Mouse (Mus musculus) right cerebral cortex, postnatal 4 days (tissue): Measurements from ENCODE around the gene Mycbp.
"Not testable (repeated sequence)": the region's sequence is repeated elsewhere in the genome, so short reads cannot be mapped to it uniquely, and the experiment has no call there.

ENCODE experiments used
- DNase-seq: peaks from one replicate; pipeline ENCODE4 v3.0.0-alpha.2; 2022

Mycbp gene

GRCm38 (mm10) chr4:123904333-123905125, at the start of gene Mycbp:
Mycbp (plus strand) TSS chr4:123904832.
- DNase-seq, result peak; percentile 98

GRCm38 (mm10) chr4:123856888-123857287, 47.7 kb upstream of the Mycbp start:
- no peak for DNase-seq

- DNase-seq, result no peak
Measured at GRCm38 (mm10) chr4:123858090-123858489, 46.5 kb upstream of the Mycbp start.

GRCm38 (mm10) chr4:123859379-123859778, 45.3 kb upstream of the Mycbp start, which contains the start of gene 4933427I04Rik:
4933427I04Rik (plus strand) TSS chr4:123859679.
- DNase-seq, result no peak

- no peak for DNase-seq
Measured at GRCm38 (mm10) chr4:123859803-123860202, 44.8 kb upstream of the Mycbp start.

GRCm38 (mm10) chr4:123860621-123861020, 44.0 kb upstream of the Mycbp start:
- DNase-seq, result no peak

DNA sequence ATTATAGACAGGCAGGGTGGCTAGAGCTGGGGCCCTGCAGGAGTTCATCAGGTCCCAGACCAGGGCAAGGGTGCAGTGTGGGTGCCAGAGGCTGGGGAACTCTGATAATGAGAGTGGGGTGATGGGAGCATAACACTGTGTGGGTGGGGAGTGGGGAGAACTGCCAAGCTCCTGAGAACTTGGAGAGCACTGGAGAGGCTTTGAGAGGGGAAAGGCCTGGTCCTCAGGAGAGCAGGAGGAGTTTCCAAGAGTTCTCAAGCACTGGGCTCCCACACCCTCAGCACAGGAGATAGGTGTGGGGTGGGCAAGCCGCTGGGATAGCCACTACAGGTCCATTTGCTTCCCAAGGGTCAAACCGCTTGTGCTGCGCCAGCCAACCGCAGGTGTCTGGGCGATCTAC, 10.9 kb upstream of the Mycbp start:
- DNase-seq, result no peak

GRCm38 (mm10) chr4:123894295-123894694, 10.3 kb upstream of the Mycbp start:
- DNase-seq, result no peak

GRCm38 (mm10) chr4:123898696-123899095, 5.9 kb upstream of the Mycbp start:
- peak; percentile 75 for DNase-seq

- DNase-seq, result no peak
Measured at GRCm38 (mm10) chr4:123903432-123903831, 1.2 kb upstream of the Mycbp start.

- no peak for DNase-seq
Measured at GRCm38 (mm10) chr4:123905126-123905668, 565 bp downstream of the Mycbp start.

DNA sequence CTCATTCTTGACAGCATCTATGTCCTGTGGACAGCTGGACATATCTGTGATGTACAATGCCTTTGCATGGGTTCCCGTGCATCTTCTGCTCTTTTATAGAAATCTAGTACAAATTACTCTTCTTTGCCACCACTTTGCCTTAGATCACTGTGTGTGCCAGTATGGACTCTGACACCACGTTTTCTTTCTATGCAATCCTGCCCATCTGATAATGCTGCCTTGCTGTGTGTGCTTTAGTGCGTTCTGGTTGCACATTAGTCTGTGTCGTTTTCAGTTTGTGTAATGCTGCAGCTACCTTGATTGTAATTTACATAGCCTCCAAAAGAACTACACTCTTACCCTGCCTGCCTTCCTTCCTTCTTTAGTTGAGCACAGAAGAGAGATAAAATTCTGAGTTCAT, 6.9 kb downstream of the Mycbp start:
- DNase-seq, result no peak

DNA sequence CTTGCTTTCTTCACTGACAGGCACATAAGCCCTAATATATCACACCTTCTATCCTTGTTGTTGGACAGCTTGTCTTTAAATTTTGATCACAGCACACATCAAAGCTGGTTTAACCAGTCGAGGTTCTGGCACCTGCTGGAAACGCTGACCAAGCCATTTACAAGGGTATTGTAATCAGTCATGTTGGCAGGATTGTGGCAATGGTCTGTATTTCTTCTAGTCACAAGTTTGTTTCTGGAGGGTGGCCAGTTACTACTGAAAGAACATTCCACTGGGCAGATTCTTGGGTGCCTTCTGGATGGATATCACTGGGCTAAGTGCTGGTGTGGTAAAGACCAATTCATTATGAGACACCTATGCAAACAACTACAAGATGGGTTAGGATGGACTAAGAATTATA, 7.8 kb downstream of the Mycbp start:
- DNase-seq, result no peak

DNA sequence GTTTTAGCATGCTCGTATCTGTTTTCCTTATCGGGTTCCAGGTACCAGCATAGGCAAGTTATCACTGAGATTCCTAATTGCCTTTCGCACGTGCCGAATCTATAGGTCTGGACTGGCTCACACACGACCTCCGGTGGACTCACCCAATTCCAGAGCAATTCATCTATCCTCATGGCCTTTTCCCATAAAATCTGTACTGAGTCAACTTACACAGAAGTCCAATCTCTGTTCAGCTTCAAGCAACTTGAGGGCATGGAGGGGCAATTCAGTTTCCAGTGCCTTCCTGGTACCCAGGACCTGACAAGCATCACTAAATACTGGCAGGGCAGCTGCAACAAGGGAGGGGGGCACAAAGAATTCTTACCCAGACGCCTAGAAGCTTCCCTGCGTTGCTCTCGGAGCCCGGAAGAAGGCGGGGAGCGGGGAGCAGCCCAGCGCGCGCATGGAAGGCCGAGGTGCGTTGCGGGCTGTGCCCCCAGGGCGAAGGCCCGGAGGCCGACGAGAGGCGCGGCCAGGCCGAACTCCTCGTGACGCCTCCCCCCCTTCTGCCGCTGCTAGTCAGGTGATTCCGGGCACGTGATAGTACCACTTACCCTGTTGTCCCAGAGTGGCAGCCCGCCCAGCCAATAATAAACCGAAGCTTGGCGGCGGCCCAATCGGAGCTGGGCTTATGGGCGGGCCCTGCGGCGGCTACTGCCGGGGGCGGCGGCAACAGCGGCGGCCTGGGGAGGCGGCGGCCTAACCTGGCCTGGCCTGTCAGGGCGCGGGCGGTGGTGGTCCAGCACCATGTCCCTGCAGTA, 12.3 kb downstream of the Mycbp start, which contains the start of gene Rragc:
Rragc (plus strand) TSS at position 699 of the 800 bp plus-strand sequence.
- peak; percentile 100 for DNase-seq

GRCm38 (mm10) chr4:123917548-123918140, 13.0 kb downstream of the Mycbp start, which contains the start of gene 4930535I16Rik:
4930535I16Rik (minus strand) TSS chr4:123918022.
- DNase-seq, result no peak

- DNase-seq, result no peak
Measured at GRCm38 (mm10) chr4:123918851-123919250, 14.2 kb downstream of the Mycbp start.

DNA sequence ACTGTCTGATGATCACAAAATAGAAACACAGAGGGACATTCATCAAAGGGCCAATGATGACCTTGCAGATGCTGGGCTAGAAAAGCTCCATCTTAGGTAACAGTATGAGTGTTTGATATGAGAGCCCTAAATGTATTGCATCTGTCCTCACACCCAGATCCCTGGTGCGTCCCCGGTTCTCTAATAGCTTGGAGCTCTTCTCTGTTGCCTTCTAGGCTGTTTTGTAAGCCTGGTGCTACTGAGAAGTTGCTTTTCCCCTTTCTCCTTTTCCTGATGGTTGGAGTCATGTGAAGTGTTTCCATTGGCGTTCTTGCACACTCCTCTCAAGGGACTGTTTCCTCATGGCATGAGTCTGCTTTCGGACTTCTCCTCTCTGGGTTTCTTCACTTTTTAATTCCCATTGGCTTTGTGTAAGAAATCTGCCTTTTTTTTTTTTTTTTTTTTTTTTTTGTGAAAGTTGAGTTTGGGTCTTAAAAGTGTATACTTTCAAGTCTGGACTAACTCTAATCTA, 16.5 kb downstream of the Mycbp start:
- no peak for DNase-seq

- DNase-seq, result no peak
Measured at GRCm38 (mm10) chr4:123927961-123928360, 23.3 kb downstream of the Mycbp start.

DNA sequence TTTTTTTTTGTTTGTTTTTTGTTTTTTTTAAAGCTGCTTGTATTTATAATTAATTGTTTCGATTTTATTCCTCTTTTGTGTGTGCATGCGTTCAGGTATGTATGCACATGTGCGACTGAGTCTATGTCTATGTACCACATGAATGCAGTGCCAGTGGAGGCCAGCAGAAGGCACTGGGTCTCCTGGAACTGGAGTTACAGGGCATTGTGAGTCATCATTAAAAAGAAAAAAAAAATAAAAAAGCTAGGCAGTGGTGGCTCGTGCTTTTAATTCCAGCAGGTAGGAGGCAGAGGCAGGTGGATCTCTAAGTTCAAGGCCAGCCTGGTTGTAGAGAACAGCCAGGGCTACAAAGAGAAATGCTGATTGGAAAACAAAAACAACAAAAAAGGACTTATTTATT, 25.4 kb downstream of the Mycbp start:
- DNase-seq, result no peak

DNA sequence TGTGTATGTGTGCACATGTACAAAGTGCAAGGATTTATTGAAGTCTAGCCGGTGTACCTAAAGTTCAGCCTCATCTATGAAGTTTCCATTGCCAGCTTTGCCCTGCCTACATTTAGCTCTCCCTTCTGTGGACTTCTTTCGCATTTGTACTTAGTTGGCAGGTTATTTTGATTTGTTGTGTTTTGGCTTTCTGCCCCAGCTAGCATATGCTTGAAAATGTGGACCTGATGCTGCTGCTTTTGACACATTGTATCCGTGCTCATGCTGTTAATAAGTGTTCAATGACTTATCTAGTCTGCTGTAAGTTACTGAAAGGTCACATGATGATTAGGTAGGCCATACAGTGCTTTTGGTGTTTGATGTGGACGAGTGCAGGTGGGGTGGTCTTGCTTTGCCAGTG, 29.7 kb downstream of the Mycbp start:
- DNase-seq, result no peak

DNA sequence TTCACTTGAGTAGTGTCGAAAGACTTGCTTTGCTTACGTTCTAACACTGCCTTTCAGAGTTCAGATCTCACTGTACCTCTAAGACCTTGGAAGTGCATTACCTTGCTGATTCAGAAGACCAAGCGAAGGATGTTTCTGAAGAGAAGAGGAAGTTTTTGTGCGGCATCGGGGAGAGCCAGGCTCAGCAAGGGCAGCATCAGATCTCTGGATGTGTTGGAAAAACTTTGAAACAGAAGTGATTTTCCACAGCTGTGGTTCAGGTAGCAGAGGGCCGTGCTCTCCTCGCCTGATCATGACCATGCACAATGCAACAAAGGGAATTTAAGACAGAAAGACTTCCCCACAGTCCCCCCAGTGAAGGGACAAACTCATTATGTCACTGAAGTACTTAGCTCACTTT, 31.4 kb downstream of the Mycbp start:
- no peak for DNase-seq

DNA sequence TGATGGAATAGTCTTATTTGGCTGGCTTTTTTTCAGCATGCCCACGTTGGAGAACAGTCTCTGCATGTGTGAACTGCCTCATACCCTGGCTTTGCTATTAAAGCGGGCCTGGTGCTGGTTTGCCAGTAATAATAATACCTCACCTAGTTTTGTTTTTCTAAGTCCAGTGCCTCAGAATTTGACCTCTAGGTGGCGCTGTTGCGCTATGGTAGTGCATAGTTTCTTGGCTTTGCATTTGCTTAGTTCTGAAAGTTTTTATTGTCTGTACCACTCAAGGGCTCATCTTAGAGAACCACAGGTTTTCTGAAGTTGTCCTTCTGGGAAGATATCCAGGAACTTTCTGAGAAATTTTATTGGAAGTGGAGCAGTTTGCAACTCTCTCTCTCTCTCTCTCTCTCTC, 35.2 kb downstream of the Mycbp start:
- DNase-seq, result peak; percentile 93

- not testable (repeated sequence) for DNase-seq
Measured at GRCm38 (mm10) chr4:123940878-123941277, 36.2 kb downstream of the Mycbp start.
